Mouse (Mus musculus) midbrain, embryonic 12.5 days (tissue): ENCODE measurements around the gene Gm14409. TPM values are rescaled to one million over a fixed set of nuclear protein-coding genes. Genes with fewer than 3 reads are reported as not detected.
"Not testable (repeated sequence)": the region's sequence is repeated elsewhere in the genome, so short reads cannot be mapped to it uniquely, and the experiment has no call there.

Source experiments
- ATAC-seq: fragments of 200-750 bp; cut with Nextera tagmentation; 2 replicates; pipeline ENCODE4 v1.8.0; 2017; ENCODE audit warnings: low read depth, moderate TSS enrichment, moderate library complexity; ENCODE audit not compliant: low FRiP score
- H3K27ac ChIP-seq: fragments of 300-500 bp; sonication (generic); replicated peaks from 2 replicates; pipeline ENCODE4 v1.5.1; 2016; ENCODE audit warnings: mild to moderate bottlenecking
- H3K27me3 ChIP-seq: fragments of 300-500 bp; sonication (generic); 2 replicates; pipeline ENCODE4 v1.6.1; 2016; ENCODE audit warnings: mild to moderate bottlenecking
- H3K36me3 ChIP-seq: fragments of 300-500 bp; sonication (generic); 2 replicates; pipeline ENCODE4 v1.6.1; 2016
- H3K4me1 ChIP-seq: fragments of 300-500 bp; sonication (generic); 2 replicates; pipeline ENCODE4 v1.6.1; 2016
- H3K4me2 ChIP-seq: fragments of 300-500 bp; sonication (generic); replicated peaks from 2 replicates; pipeline ENCODE4 v1.6.1; 2016; ENCODE audit warnings: mild to moderate bottlenecking, moderate library complexity
- H3K4me3 ChIP-seq: fragments of 300-500 bp; sonication (generic); 2 replicates; pipeline ENCODE4 v1.5.1; 2016; ENCODE audit warnings: mild to moderate bottlenecking
- H3K9ac ChIP-seq: fragments of 300-500 bp; sonication (generic); replicated peaks from 2 replicates; pipeline ENCODE4 v1.6.1; 2016; ENCODE audit warnings: mild to moderate bottlenecking, moderate library complexity
- H3K9me3 ChIP-seq: fragments of 300-500 bp; sonication (generic); 2 replicates; pipeline ENCODE4 v1.6.1; 2016; ENCODE audit warnings: mild to moderate bottlenecking
- WGBS: fragments of 180-500 bp; shearing (Covaris S2); methylation state at CpG from one replicate; pipeline ENCODE4 v1.1.7; 2016; 5-methylcytosine and 5-hydroxymethylcytosine counted together
- polyA plus RNA-seq: library from polyadenylated mRNA; unstranded; fragments of >200 nt; fragmentation: Nextera tagmentation; extraction: Ambion mirVana; gene quantifications from 2 replicates; pipeline ENCODE4 v1.2.1, GENCODE M21; 2016

The Gm14409 gene
- not detected in 2 replicates for polyA plus RNA-seq

DNA sequence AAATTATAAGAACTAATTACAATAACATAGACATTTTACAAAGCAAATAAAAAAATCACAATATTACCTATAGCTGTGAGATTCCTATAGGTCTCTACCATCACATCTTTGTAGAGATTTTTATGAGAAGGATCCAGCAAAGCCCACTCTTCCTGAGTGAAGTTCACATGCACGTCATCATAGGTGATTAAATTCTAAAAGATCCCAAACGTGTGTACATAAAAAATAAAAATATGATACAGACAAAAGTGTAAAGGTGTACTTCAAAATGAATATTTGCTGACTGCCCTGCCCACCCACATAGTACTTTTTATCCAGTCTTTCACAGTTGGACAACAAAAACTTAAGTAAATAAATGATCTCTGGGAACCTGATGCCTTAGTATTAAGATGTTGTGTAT lies at the start of gene Gm14409:
Gm14409 (minus strand) TSS at position 101 of the 400 bp plus-strand sequence.
- H3K27me3 ChIP-seq, H3K9me3 ChIP-seq, H3K36me3 ChIP-seq, H3K4me3 ChIP-seq, H3K4me1 ChIP-seq, H3K9ac ChIP-seq, ATAC-seq, H3K27ac ChIP-seq, H3K4me2 ChIP-seq: not testable (repeated sequence)
- WGBS: no CpG with 5 or more reads among the region's 2 CpGs

DNA sequence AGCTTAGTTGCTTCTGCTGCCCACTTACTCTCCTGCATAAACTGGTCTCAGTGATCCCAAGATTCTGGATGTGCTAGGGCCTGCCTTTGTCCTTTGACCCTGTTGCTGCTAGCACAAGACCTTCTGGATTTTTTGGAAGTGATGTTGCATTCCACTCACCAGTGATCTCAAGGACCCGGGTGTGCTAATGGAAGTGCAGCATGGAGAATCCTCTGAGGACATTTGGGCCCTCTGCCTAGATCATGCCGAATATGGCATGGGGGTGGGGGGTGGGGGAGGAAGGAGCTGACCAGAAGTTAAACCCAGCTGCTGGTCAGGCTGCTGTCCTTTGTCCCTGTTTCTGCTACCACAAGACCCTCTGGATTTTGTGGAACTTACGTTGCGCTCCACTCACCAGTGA lies 42.8 kb upstream of the Gm14409 start:
- 90% methylated on average over 4 of the region's 4 CpGs for WGBS
- H3K27me3 ChIP-seq, H3K4me1 ChIP-seq, ATAC-seq, H3K27ac ChIP-seq, H3K4me3 ChIP-seq, H3K36me3 ChIP-seq, H3K4me2 ChIP-seq, H3K9me3 ChIP-seq, H3K9ac ChIP-seq: not testable (repeated sequence)

DNA sequence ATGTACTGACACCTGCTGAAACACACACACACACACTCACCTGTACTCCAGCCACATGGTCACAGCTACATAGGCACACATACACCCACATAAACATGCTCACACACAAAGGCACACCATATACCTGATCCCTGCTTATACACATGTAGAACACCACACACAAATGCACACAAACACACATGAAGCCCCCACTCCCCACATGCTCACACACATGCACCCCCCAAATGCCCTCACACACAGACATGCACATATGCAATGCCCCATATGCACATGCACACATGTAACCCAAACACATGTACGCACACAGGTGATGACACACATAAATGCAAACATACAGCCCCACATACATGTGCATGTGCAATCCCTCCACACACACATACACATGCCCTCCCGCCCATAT lies 38.1 kb upstream of the Gm14409 start:
- H3K4me2 ChIP-seq, H3K4me1 ChIP-seq, H3K9me3 ChIP-seq, H3K4me3 ChIP-seq, ATAC-seq, H3K36me3 ChIP-seq, H3K27ac ChIP-seq, H3K9ac ChIP-seq, H3K27me3 ChIP-seq: not testable (repeated sequence)
- WGBS: no CpG with 5 or more reads among the region's 2 CpGs

DNA sequence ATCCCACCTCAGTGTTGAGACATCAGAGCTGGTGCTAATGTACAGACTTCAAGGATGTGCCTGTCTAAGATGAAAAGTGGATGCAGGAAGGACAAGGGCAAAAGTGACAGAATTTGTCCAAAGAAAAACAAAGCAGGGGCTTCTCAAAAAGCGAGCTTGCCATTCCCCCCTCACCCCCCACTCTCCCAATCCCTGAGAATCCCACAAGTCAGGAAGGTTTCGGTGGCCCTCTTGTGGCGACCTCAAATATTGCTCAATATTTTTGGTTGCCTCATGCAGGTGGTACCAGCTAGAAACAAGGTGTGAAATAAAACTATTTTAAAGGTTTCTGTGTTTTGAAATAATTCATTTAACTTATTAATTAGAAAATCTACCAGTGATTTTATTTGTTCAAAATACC lies 16.9 kb upstream of the Gm14409 start:
- H3K27ac ChIP-seq, H3K9ac ChIP-seq, H3K9me3 ChIP-seq, H3K4me1 ChIP-seq, H3K36me3 ChIP-seq, H3K4me2 ChIP-seq, ATAC-seq, H3K27me3 ChIP-seq, H3K4me3 ChIP-seq: not testable (repeated sequence)
- 31% methylated on average over 3 of the region's 3 CpGs for WGBS

DNA sequence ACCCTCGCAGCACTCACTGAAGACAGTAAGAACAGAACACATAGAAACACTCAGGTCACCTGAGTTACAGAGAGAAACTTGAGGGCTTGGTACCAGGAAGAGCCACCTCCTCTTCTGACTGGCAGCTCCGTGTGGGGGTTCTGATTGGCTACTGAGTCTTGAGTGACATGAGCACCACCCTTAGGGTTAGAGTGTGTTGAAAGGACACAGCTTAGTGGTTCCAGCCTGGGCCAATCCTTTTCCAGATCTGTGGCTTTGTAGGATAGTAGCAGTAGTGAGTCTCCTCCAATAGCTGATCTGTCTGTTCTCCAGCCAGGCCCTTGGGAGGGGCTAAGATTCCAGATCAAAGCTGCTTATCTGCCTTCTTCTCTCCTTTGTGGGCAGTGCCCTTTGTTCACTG lies 10.9 kb upstream of the Gm14409 start:
- H3K9ac ChIP-seq, H3K4me2 ChIP-seq, H3K27ac ChIP-seq, H3K4me3 ChIP-seq, H3K4me1 ChIP-seq, H3K27me3 ChIP-seq, ATAC-seq, H3K36me3 ChIP-seq, H3K9me3 ChIP-seq: not testable (repeated sequence)
- 79% methylated on average over 2 of the region's 2 CpGs for WGBS

DNA sequence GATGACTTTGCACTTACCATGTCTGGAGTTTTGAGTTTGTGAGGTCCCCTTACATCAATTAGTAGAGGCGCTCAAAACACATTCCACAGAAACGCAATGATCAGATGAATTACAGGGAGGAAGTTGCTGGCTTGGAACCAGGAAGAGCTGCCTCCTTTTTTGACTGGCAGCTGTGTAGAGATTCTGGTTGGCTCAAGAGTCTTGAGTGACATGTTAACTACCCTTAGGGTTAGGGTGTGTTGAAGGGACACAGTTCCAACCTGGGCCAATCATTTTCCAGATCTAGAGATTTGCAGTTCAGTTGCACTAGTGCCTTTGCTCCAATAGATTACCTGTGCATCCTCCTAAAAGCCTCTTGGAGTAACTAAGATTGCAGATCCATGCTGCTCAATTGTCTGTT lies 5.4 kb upstream of the Gm14409 start:
- not testable (repeated sequence) for H3K9ac ChIP-seq, ATAC-seq, H3K4me3 ChIP-seq, H3K27me3 ChIP-seq, H3K4me1 ChIP-seq, H3K27ac ChIP-seq, H3K9me3 ChIP-seq, H3K36me3 ChIP-seq, H3K4me2 ChIP-seq
- WGBS: 91% methylated on average over 2 of the region's 2 CpGs

DNA sequence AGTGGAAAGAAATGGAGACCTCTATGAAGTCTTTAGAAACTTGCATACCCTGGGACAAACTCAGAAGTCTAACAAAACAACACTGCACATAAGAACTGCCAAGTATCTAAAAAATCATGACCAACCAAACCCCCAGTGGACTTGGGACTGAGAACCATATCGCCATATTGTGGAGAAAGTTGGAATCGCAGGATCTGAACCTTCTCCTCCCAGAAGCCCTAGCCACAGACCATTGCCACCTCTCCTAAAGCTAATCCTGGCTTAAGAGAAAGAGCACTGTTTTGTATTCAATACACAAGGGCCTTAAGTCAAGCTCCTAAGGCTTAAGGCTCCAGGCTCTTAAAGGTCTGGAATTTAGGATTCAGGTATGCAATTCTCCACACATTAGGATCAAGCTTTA lies 19.4 kb downstream of the Gm14409 start:
- not testable (repeated sequence) for H3K27ac ChIP-seq, H3K36me3 ChIP-seq, H3K9ac ChIP-seq, H3K4me3 ChIP-seq, H3K4me2 ChIP-seq, H3K9me3 ChIP-seq, ATAC-seq, H3K27me3 ChIP-seq, H3K4me1 ChIP-seq
- 94% methylated on average over 2 of the region's 2 CpGs for WGBS

DNA sequence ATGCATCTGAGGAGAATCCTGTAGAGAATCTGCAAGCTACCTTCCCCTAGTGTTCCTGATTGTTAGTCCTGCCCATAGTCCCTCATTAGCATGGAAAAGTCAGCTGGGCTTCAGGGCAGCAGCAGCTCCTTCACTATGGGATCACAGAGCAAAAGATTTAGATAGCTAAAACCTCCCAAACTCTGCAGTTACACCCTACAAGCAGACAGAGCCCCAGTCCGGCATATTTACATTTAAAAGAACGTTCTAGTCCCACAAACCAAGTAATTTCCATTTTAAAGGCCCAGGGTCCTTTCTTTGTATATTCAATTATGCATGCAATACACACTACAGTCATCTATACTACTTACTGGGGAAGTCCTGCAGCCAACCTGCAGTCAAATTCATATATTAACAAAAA lies 36.4 kb downstream of the Gm14409 start:
- not testable (repeated sequence) for H3K9ac ChIP-seq, H3K4me1 ChIP-seq, H3K36me3 ChIP-seq, ATAC-seq, H3K27ac ChIP-seq, H3K4me3 ChIP-seq, H3K4me2 ChIP-seq, H3K27me3 ChIP-seq, H3K9me3 ChIP-seq
- WGBS: 43% methylated on average over 2 of the region's 2 CpGs

Other genes with a start within 250 kb of the Gm14409 start
- not detected in 2 replicates for gene Gm14401, start 192.7 kb downstream of the Gm14409 start, polyA plus RNA-seq
- 29.1 and 29.8 TPM in 2 replicates for gene Gm14410, start 60.6 kb downstream of the Gm14409 start, polyA plus RNA-seq
- 0.34 and 0.45 TPM in 2 replicates for gene Gm14412, start 57.3 kb upstream of the Gm14409 start, polyA plus RNA-seq
- gene Gm14418, start 131.3 kb upstream of the Gm14409 start, polyA plus RNA-seq: 7.9 and 8.6 TPM in 2 replicates
- 8.2 and 12.1 TPM in 2 replicates for gene Zfp970, start 197.7 kb upstream of the Gm14409 start, polyA plus RNA-seq
- gene Gm14403, start 231.2 kb upstream of the Gm14409 start, polyA plus RNA-seq: 3.7 and 5.2 TPM in 2 replicates